Mouse (Mus musculus) MEL (cell line): ENCODE results near the gene Abce1. TPM values are rescaled to one million over a fixed set of nuclear protein-coding genes. Genes with fewer than 3 reads are reported as not detected.

Experiments used
- DNase-seq: peaks from one replicate; pipeline ENCODE4 v3.0.0; 2011; ENCODE audit warnings: low read depth, low spot score
- H3K27ac ChIP-seq: 2 replicates; pipeline ENCODE4 v1.5.1; 2012; ENCODE audit warnings: low read depth, mild to moderate bottlenecking, control low read depth, low read length, moderate library complexity; ENCODE audit not compliant: control insufficient read depth
- H3K27me3 ChIP-seq, 2 experiments: fragments of 150-350 bp in 1 of 2; sonication (generic) in 1 of 2; 2 replicates each; pipeline ENCODE4 v1.6.1; 2012; ENCODE audit warnings: low read length in 2 of 2, mild to moderate bottlenecking in 2 of 2, improper control_type of control experiment in 1 of 2, moderate library complexity in 1 of 2; ENCODE audit not compliant: insufficient read depth in 2 of 2, control insufficient read depth in 1 of 2
- H3K36me3 ChIP-seq, 2 experiments: 2 replicates each; pipeline ENCODE4 v1.6.1; 2012 to 2014; ENCODE audit warnings: low read length in 2 of 2, improper control_type of control experiment in 1 of 2, inconsistent platforms in 1 of 2, mild to moderate bottlenecking in 1 of 2; ENCODE audit not compliant: insufficient read depth in 2 of 2, control insufficient read depth in 1 of 2
- H3K4me1 ChIP-seq, 2 experiments: fragments of 150-350 bp in 1 of 2; sonication (generic) in 1 of 2; 2 replicates each; pipeline ENCODE4 v1.6.1; 2012; ENCODE audit warnings: low read length in 2 of 2, improper control_type of control experiment in 1 of 2, mild to moderate bottlenecking in 1 of 2; ENCODE audit not compliant: insufficient read depth in 2 of 2, control insufficient read depth in 1 of 2
- H3K4me3 ChIP-seq, 2 experiments: fragments of 150-350 bp in 1 of 2; sonication (generic) in 1 of 2; 2 replicates each; pipeline ENCODE4 v1.5.1; 2012; ENCODE audit warnings: low read depth in 2 of 2, low read length in 2 of 2, mild to moderate bottlenecking in 2 of 2, moderate library complexity in 2 of 2, control low read depth in 1 of 2, improper control_type of control experiment in 1 of 2; ENCODE audit not compliant: control insufficient read depth in 1 of 2, insufficient read depth in 1 of 2
- H3K79me2 ChIP-seq: 2 replicates; pipeline ENCODE4 v1.6.1; 2012; ENCODE audit warnings: mild to moderate bottlenecking, low read length, moderate library complexity; ENCODE audit not compliant: control insufficient read depth, poor library complexity, insufficient read depth
- H3K9ac ChIP-seq: 2 replicates; pipeline ENCODE4 v1.6.1; 2012; ENCODE audit warnings: low read depth, mild to moderate bottlenecking, control low read depth, low read length, moderate library complexity; ENCODE audit not compliant: control insufficient read depth, poor library complexity, severe bottlenecking
- H3K9me3 ChIP-seq: fragments of 150-350 bp; sonication (generic); replicated peaks from 2 replicates; pipeline ENCODE4 v1.6.1; 2012; ENCODE audit warnings: mild to moderate bottlenecking, low read length, improper control_type of control experiment, moderate library complexity; ENCODE audit not compliant: insufficient read depth
- BHLHE40 ChIP-seq: IDR thresholded peaks from 2 replicates; pipeline ENCODE4 v1.6.1; 2012; ENCODE audit warnings: low read depth, mild to moderate bottlenecking, inconsistent platforms, low read length, improper control_type of control experiment, borderline replicate concordance
- CHD2 ChIP-seq: IDR thresholded peaks from 2 replicates; pipeline ENCODE4 v1.6.1; 2011; ENCODE audit warnings: low read length, improper control_type of control experiment
- CTCF ChIP-seq, 3 experiments: IDR thresholded peaks in 2 of 3; conservative IDR thresholded peaks in 1 of 3; 2 replicates each; pipeline ENCODE4 v1.5.1; 2011 to 2012; ENCODE audit warnings: low read length in 3 of 3, low read depth in 2 of 3, mild to moderate bottlenecking in 2 of 3, improper control_type of control experiment in 1 of 3, inconsistent platforms in 1 of 3, mixed read lengths in 1 of 3, moderate library complexity in 1 of 3; ENCODE audit not compliant: control insufficient read depth in 1 of 3, insufficient read depth in 1 of 3, poor library complexity in 1 of 3, severe bottlenecking in 1 of 3
- E2F4 ChIP-seq: IDR thresholded peaks from 2 replicates; pipeline ENCODE4 v1.6.1; 2011; ENCODE audit warnings: low read depth, low read length, improper control_type of control experiment, borderline replicate concordance
- ETS1 ChIP-seq: IDR thresholded peaks from 2 replicates; pipeline ENCODE4 v1.6.1; 2012; ENCODE audit warnings: low read depth, mild to moderate bottlenecking, inconsistent platforms, low read length, improper control_type of control experiment, moderate library complexity
- GABPA ChIP-seq: IDR thresholded peaks from 2 replicates; pipeline ENCODE4 v1.6.1; 2012; ENCODE audit warnings: low read depth, mild to moderate bottlenecking, inconsistent platforms, low read length, improper control_type of control experiment, moderate library complexity
- KAT2A ChIP-seq: conservative IDR thresholded peaks from 2 replicates; pipeline ENCODE4 v1.6.1; 2012; ENCODE audit warnings: low read depth, low read length, improper control_type of control experiment, inconsistent platforms
- MAFK ChIP-seq: IDR thresholded peaks from 2 replicates; pipeline ENCODE4 v1.6.1; 2011; ENCODE audit warnings: low read depth, mild to moderate bottlenecking, low read length, improper control_type of control experiment, borderline replicate concordance
- MAX ChIP-seq: IDR thresholded peaks from 2 replicates; pipeline ENCODE4 v1.6.1; 2011; ENCODE audit warnings: low read length, improper control_type of control experiment
- MYB ChIP-seq: IDR thresholded peaks from 2 replicates; pipeline ENCODE4 v1.6.1; 2011; ENCODE audit warnings: mild to moderate bottlenecking, low read depth, low read length, improper control_type of control experiment
- NELFE ChIP-seq: IDR thresholded peaks from 2 replicates; pipeline ENCODE4 v1.6.1; 2011; ENCODE audit warnings: low read depth, low read length, improper control_type of control experiment
- POLR2A ChIP-seq, 2 experiments: IDR thresholded peaks; 2 replicates each; pipeline ENCODE4 v1.6.1; 2011 to 2012; ENCODE audit warnings: low read length in 2 of 2, mild to moderate bottlenecking in 2 of 2, control low read depth in 1 of 2, improper control_type of control experiment in 1 of 2, low read depth in 1 of 2, moderate library complexity in 1 of 2; ENCODE audit not compliant: control insufficient read depth in 1 of 2, insufficient read depth in 1 of 2, poor library complexity in 1 of 2
- POLR2AphosphoS5 ChIP-seq: IDR thresholded peaks from 2 replicates; pipeline ENCODE4 v1.6.1; 2012; ENCODE audit warnings: low read depth, borderline replicate concordance, mild to moderate bottlenecking, inconsistent platforms, low read length, moderate library complexity, mixed read lengths
- RAD21 ChIP-seq: IDR thresholded peaks from 2 replicates; pipeline ENCODE4 v1.6.1; 2011; ENCODE audit warnings: mild to moderate bottlenecking, low read depth, low read length, improper control_type of control experiment
- SIN3A ChIP-seq: IDR thresholded peaks from 2 replicates; pipeline ENCODE4 v1.6.1; 2012; ENCODE audit warnings: low read length, improper control_type of control experiment, inconsistent platforms
- SMC3 ChIP-seq: IDR thresholded peaks from 2 replicates; pipeline ENCODE4 v1.6.1; 2011; ENCODE audit warnings: low read depth, low read length, improper control_type of control experiment
- TBP ChIP-seq: IDR thresholded peaks from 2 replicates; pipeline ENCODE4 v1.8.0; 2011; ENCODE audit warnings: low read depth, low read length, improper control_type of control experiment
- TCF12 ChIP-seq: IDR thresholded peaks from 2 replicates; pipeline ENCODE4 v1.6.1; 2014; ENCODE audit warnings: low read depth, mild to moderate bottlenecking, inconsistent platforms, low read length, improper control_type of control experiment, moderate library complexity
- UBTF ChIP-seq: IDR thresholded peaks from 2 replicates; pipeline ENCODE4 v1.6.1; 2012; ENCODE audit warnings: low read depth, mild to moderate bottlenecking, inconsistent platforms, low read length, improper control_type of control experiment, moderate library complexity, borderline replicate concordance; ENCODE audit not compliant: insufficient read depth
- ZKSCAN1 ChIP-seq: IDR thresholded peaks from 2 replicates; pipeline ENCODE4 v1.6.1; 2012; ENCODE audit warnings: low read depth, mild to moderate bottlenecking, inconsistent platforms, low read length, improper control_type of control experiment, moderate library complexity
- polyA plus RNA-seq, 2 experiments: library from polyadenylated mRNA; stranded (reverse) in 1 of 2; unstranded in 1 of 2; fragments of >175 nt in 1 of 2; fragments of >200 nt in 1 of 2; gene quantifications; 2 replicates each; pipeline versions ENCODE4 v1.2.1 to v1.2.4; 2012; ENCODE audit warnings: low replicate concordance in 2 of 2, low read depth in 1 of 2; ENCODE audit not compliant: insufficient read length in 2 of 2, insufficient read depth in 1 of 2, missing spikeins in 1 of 2
- total RNA-seq: library from RNA; depleted of rRNA; stranded (reverse); fragments of 300-350 nt; gene quantifications from 2 replicates; pipeline ENCODE4 v1.2.3, GENCODE M21; 2012

The Abce1 gene
- total and polyA plus RNA-seq, 3 experiments, result 141 to 293 (median 174) TPM

DNA sequence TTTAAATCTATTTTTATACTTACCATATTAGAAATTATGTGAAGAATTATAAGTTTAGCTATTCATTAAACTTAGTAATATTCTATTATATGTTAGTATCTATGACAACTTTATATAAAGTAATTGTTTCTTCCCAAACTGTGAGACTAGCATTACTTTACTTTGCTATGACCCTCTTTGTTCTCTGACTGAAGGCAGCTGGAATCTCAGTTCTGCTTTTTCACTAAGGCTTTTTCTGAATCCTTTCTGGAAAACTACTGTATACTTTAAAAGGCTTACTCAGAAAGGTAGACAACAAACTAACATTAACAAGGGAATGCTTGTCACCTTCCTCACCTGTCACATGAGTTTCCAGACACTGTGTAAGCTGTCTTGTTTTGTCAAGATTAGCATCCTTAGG, 11.8 kb upstream of the Abce1 start:
- Histone ChIP-seq H3K9ac (no peak overlapping the region), H3K27me3 (no peaks in the 10 kb centered on the region), H3K4me3 (no peak overlapping the region), H3K9me3 (no peaks in the 10 kb centered on the region), H3K79me2 (no peaks in the 10 kb centered on the region), H3K27ac (no peak overlapping the region)
- DNase-seq, result no peak
- TF ChIP-seq ETS1 (no peak), CHD2 (no peak), MAX (no peak), NELFE (no peak), E2F4 (no peak), MAFK (no peak), TCF12 (no peak), SIN3A (no peak), POLR2AphosphoS5 (no peak), ZKSCAN1 (no peak), GABPA (no peak), UBTF (no peak), MYB (no peak), KAT2A (no peak), BHLHE40 (no peak), POLR2A (IDR thresholded peaks at IDR 0.05; ENCODE audit: control insufficient read depth in 1 of 2, insufficient read depth in 1 of 2, low read depth in 1 of 2, low read length in 2 of 2, poor library complexity in 1 of 2) (no peak)
- TF ChIP-seq, all 39 proteins: peak for 0
- H3K4me1 ChIP-seq, result peaks cover 0 to 5% of the 10 kb centered on the region in 2 experiments; a peak in 2 of 4 replicates
- peaks cover 7 to 20% of the 10 kb centered on the region in 2 experiments for H3K36me3 ChIP-seq

DNA sequence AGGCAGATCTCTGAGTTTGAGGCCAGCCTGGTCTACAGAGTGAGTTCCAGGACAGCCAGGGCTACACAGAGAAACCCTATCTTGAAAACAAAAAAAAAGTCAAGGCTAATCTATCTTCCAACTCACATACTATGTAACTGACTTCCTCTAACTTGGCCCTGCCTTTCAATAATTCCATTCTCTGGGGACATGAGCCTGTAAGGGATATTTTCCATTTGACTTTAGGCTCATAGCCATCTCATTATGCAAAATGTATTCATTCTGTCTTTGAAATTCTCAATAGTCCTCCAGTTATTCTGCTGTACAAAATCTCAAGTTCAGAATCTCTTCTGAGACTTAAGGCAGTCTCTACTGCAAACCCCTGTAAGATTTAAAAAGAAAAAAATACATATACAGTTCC, 10.0 kb upstream of the Abce1 start:
- TF ChIP-seq RAD21 (no peak), MYB (no peak), CTCF (IDR thresholded peaks at IDR 0.05 in 2 of 3, conservative IDR thresholded peaks at IDR 0.05 in 1 of 3; ENCODE audit: control insufficient read depth in 1 of 3, insufficient read depth in 1 of 3, low read depth in 2 of 3, low read length in 3 of 3, poor library complexity in 1 of 3, severe bottlenecking in 1 of 3) (no peak), SMC3 (no peak), TBP (no peak)
- peaks cover 0 to 5% of the 10 kb centered on the region in 2 experiments; a peak in 2 of 4 replicates for H3K4me1 ChIP-seq
- H3K27me3 ChIP-seq, result no peaks in the 10 kb centered on the region
- H3K36me3 ChIP-seq, result peaks cover 7 to 17% of the 10 kb centered on the region in 2 experiments
- no peak overlapping the region for H3K27ac ChIP-seq
- no peak overlapping the region for H3K4me3 ChIP-seq
- no peak overlapping the region for H3K9ac ChIP-seq
- no peaks in the 10 kb centered on the region for H3K9me3 ChIP-seq
- no peak for DNase-seq
- H3K79me2 ChIP-seq, result no peaks in the 10 kb centered on the region
